Mouse (Mus musculus) brain, adult 2 months (tissue): ENCODE data around the gene Sptbn1.
A peak's percentile ranks its signal among the peaks of the same experiment; 100 is the strongest.

Experiments
- DNase-seq: peaks from one replicate; pipeline ENCODE4 v3.0.0; 2011; ENCODE audit warnings: low read depth, low spot score

Gene Sptbn1

GRCm38 (mm10) chr11:30211663-30212416, 56.1 kb downstream of the Sptbn1 start:
- DNase-seq: no peak

DNA sequence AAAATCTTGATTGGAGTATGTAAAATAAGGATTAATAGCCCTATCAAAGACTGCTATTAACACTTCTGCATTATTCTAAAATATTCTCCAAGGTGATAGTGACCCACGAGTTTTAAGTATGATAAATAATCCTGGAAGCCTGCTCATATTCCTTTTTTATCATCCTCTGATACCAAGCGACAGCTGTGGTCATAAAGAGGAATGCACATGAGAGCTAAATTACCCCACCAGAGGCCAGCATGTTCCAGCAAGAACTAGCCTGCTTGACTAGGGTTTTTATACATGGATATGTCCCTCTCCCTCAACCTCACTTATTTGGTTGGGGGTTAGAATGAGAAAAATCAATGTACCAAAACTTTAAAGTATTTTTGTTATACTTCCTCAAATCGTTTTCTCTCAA, 56.8 kb downstream of the Sptbn1 start:
- DNase-seq: no peak

- no peak for DNase-seq
Measured at GRCm38 (mm10) chr11:30210100-30210811, 57.7 kb downstream of the Sptbn1 start.

GRCm38 (mm10) chr11:30209495-30209894, 58.5 kb downstream of the Sptbn1 start:
- peak; percentile 72 for DNase-seq

- DNase-seq: no peak
Measured at GRCm38 (mm10) chr11:30204398-30204797, 63.6 kb downstream of the Sptbn1 start.

GRCm38 (mm10) chr11:30200391-30200790, 67.6 kb downstream of the Sptbn1 start:
- DNase-seq: no peak

DNA sequence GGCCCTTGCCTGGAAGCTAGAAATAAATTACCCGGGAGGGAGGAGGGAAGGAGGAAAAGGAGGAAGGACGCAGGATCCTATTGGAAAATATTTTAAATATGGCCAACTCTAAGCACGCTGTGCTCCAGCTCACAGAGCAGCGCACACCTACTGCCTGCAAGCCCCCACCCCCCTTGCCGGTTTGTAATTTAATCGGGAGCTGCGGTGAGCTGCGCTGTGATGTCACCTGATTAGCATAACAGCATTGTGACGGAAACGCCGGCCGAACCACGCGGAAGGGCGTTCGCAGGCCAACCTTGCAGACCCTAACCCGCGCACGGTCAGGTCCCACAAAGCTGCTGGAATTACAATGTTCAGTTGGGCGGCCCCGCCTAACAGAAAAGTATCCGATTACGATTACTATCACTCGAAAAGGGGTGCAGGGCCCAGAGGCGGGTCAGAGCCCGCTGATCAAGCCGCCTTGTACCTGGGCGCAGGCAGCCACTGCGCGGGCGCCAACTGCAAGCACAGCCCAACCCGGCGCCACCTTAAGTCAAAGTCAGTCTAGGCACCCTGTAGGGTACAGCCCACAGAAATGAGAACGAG, 69.8 kb downstream of the Sptbn1 start:
- DNase-seq: peak; percentile 67

DNA sequence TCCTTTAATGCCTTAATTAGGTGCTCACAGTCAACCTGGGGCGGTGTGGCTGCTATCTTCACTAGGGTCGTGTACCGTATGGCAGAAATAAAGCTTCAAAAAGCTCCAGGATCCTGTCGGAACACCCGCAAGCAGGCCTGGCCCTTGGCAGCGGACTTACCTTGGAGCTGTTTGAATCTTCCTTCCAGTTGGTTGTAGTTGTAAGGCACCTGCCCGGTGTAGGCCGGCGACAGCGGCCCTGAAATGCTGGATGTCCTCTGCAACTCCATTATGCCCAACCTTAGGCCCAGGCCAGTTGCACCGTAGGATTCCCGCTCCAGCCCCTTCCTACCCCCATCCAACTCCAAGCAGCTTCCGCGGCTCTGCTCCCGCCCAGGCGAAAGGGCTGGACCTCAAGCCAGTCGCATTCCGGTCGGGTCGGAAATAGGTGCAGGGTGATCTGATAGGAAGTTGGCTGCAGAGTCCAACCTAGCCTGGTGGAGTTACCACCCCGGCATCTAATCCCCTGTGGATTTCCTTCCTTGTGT, 70.3 kb downstream of the Sptbn1 start:
- DNase-seq: peak; percentile 43

DNA sequence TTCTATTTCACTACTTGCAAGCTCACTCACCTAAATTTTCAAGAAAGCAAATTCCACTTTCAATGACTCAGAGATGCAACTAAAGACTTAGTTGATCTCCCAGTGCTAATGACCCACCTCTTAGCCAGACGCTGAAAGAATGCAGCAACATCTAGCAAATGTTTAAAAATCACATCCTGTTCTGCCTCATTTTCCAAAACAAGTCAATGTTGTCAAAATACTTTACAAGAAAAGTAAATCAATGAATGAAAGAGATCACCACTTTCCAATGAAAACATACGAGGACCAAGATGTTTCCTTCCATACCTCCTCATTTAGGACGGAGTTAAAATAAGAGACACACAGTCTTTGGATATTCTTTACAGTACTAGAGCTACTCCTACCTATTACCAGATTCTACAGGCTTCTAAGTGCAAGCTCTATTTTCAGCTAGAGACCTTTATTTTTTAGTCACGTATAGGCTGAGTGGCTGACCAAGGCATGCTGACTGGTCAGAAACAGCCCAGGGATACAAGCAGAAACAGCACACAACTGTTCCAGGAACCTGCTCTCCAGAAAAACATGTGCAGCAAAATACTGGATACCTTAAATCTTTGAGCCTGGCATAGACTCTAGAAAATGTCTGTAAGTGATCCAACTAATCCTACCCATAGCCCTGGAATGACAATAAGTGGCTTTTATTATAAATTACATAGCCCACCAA, 71.5 kb downstream of the Sptbn1 start:
- DNase-seq: no peak

- no peak for DNase-seq
Measured at GRCm38 (mm10) chr11:30195756-30196155, 72.2 kb downstream of the Sptbn1 start.

- no peak for DNase-seq
Measured at GRCm38 (mm10) chr11:30194800-30195199, 73.2 kb downstream of the Sptbn1 start.

DNA sequence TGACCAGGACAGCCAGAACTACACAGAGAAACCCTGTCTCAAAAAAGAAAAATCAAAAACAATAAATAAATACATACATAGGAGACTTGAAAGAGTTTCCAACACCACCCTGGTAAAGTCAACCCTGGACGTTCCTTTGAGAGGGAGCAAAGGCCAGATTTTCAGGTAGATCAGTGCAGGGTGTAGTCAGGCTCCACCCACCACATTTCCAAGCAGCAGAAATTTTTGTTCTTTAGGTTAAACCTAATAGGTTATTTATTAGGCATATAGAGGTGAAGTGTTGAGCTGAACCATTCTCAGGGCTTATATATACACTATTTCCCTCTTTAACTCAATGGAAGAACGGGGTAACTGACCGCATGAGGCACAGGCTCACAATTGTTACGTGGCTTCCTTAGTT, 77.0 kb downstream of the Sptbn1 start:
- no peak for DNase-seq

DNA sequence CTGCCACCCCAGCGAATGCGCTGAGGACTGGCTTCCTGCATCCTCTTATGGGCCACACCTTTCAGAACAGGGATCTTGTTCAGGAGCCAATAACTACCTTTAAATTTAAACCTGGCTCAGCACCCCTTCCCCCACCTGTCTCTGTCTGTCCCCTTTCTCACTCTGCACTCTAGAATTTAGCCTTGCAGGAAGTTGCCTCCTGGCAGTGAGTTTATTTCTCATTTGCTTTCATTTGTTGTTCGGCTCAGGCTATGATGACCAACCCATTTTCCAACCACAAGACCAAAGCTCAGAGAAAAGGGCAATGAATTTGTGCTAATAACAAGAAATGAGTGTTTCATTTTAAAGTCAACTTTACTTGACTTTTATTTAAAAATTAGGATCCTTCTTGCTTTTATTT, 77.9 kb downstream of the Sptbn1 start:
- no peak for DNase-seq

DNA sequence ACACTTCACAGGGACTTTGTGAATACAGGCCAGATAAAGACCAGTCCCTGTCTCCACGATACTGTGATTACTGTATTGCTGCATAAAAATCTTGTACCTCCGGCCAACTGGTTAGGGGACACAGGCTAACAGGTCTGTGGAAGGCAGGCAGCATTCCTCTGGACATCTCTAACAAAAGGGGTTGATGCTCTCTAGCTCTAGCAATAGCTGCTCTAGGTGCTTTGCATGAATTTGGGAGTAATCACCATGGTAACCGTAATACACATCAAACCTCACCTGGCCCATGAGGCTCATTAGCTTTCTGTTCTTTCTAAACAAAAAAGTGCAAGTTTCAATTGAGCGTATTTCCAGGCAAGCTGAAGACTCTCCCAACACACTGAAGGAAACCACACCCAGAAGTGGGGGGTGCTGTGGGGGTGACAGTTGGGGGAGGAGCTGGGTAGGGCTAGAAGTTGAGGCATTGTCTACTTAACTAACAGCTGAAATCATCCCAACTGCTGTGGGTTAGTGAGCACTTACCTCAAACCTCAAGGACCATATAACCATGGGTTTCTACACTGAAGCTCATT, 81.0 kb downstream of the Sptbn1 start:
- DNase-seq: peak; percentile 21

- DNase-seq: no peak
Measured at GRCm38 (mm10) chr11:30184527-30184926, 83.4 kb downstream of the Sptbn1 start.

- no peak for DNase-seq
Measured at GRCm38 (mm10) chr11:30182716-30183411, 85.1 kb downstream of the Sptbn1 start.

DNA sequence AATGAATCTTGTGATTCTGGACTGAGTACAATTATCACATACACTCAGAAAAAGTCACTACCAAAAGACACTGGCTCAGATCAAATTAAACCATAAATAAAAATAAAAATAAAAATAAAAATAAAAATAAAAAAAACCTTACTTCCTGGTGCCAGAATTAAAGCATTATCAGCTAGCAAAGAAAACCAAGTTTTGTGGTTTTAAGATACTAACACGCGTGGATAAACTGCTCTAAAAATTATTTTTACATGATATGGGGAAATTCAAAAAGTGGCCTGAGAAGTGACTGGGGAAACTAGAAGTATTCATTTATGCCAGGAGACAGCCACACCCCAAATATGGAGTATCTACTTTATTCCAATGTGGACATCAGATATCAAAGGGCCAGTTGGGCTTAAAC, 89.8 kb downstream of the Sptbn1 start:
- DNase-seq: no peak

DNA sequence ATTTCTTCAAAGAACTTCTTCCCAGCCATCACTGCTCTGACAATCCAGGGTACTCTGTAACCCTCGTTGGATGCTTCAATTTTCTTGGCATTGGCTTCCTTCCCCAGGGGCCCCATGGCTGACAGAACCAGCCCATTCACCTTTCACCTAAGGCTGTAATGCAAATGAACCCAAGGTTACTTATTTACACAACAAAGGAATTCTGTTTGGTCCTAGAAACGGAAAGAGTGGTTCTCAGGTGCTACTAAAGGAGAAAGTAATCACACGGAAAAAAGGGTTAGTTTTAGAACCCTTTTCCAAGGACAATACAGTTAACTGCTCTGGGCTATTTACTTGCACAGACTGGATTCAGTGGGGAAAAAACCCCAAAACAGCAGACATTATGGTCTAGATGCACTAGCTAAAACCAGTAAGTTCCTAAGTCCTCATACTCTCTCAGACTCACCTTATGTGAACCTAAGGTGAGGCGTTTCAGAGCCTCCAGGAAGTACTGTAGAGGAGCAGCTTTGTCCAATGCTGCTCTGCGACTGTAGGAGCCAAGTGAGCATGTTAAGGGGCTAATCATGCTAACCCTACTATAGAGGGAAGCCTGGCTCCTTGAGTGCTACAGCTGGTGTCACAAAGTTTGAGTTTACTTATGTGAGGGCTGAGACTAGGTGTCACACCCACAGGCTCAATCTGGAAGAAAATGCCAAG, 90.7 kb downstream of the Sptbn1 start:
- DNase-seq: no peak

- DNase-seq: no peak
Measured at GRCm38 (mm10) chr11:30176111-30176510, 91.9 kb downstream of the Sptbn1 start.

- DNase-seq: no peak
Measured at GRCm38 (mm10) chr11:30175623-30176022, 92.4 kb downstream of the Sptbn1 start.
